Mouse (Mus musculus): ENCODE measurements around the gene Tfdp1. TPM values are rescaled to one million over a fixed set of nuclear protein-coding genes. Genes with fewer than 3 reads are reported as not detected.

Gene Tfdp1
- polyA plus RNA-seq, 1 experiment = not detected

- H3K4me3 ChIP-seq (ENCODE audit: insufficient read depth, low read depth, low read length) = no peak overlapping the region
- 82% methylated on average over 4 of the region's 4 CpGs for WGBS
- TF ChIP-seq POLR2A (IDR thresholded peaks at IDR 0.05; ENCODE audit: insufficient read depth, low read depth, low read length) = no peak
- no peak for TF ChIP-seq CTCF (IDR thresholded peaks at IDR 0.05; ENCODE audit: insufficient read depth, low read depth, low read length)
- peaks cover 14% of the 10 kb centered on the region for H3K4me1 ChIP-seq (ENCODE audit: control insufficient read depth, insufficient read depth, low read length)
- no peak overlapping the region for H3K27ac ChIP-seq (ENCODE audit: insufficient read depth, low read depth, low read length)
Measured at GRCm38 (mm10) chr8:13343134-13343533, 4.6 kb downstream of the Tfdp1 start.

- H3K4me3 ChIP-seq (ENCODE audit: insufficient read depth, low read depth, low read length) = no peak overlapping the region
- no peak overlapping the region for H3K27ac ChIP-seq (ENCODE audit: insufficient read depth, low read depth, low read length)
- WGBS = 89% methylated on average over 7 of the region's 7 CpGs
- TF ChIP-seq POLR2A (IDR thresholded peaks at IDR 0.05; ENCODE audit: insufficient read depth, low read depth, low read length) (no peak), CTCF (IDR thresholded peaks at IDR 0.05; ENCODE audit: insufficient read depth, low read depth, low read length) (no peak)
- H3K4me1 ChIP-seq (ENCODE audit: control insufficient read depth, insufficient read depth, low read length) = peaks cover 25% of the 10 kb centered on the region
Measured at GRCm38 (mm10) chr8:13350052-13350451, 11.5 kb downstream of the Tfdp1 start.

- Histone ChIP-seq H3K4me1 (ENCODE audit: control insufficient read depth, insufficient read depth, low read length) (peaks cover 35% of the 10 kb centered on the region), H3K4me3 (ENCODE audit: insufficient read depth, low read depth, low read length) (no peak overlapping the region), H3K27ac (ENCODE audit: insufficient read depth, low read depth, low read length) (no peak overlapping the region)
- TF ChIP-seq CTCF (IDR thresholded peaks at IDR 0.05; ENCODE audit: insufficient read depth, low read depth, low read length) (no peak), POLR2A (IDR thresholded peaks at IDR 0.05; ENCODE audit: insufficient read depth, low read depth, low read length) (no peak)
- 84% methylated on average over 5 of the region's 5 CpGs for WGBS
Measured at GRCm38 (mm10) chr8:13351593-13351992, 13.0 kb downstream of the Tfdp1 start.

GRCm38 (mm10) chr8:13352601-13353000 is 14.1 kb downstream of the Tfdp1 start:
- Histone ChIP-seq H3K4me3 (ENCODE audit: insufficient read depth, low read depth, low read length) (no peak overlapping the region), H3K27ac (ENCODE audit: insufficient read depth, low read depth, low read length) (no peak overlapping the region), H3K4me1 (ENCODE audit: control insufficient read depth, insufficient read depth, low read length) (peaks cover 35% of the 10 kb centered on the region)
- 76% methylated on average over 8 of the region's 8 CpGs for WGBS
- no peak for TF ChIP-seq POLR2A (IDR thresholded peaks at IDR 0.05; ENCODE audit: insufficient read depth, low read depth, low read length)
- TF ChIP-seq CTCF (IDR thresholded peaks at IDR 0.05; ENCODE audit: insufficient read depth, low read depth, low read length) = no peak

- H3K27ac ChIP-seq (ENCODE audit: insufficient read depth, low read depth, low read length) = no peak overlapping the region
- WGBS = 74% methylated on average over 9 of the region's 9 CpGs
- peaks cover 35% of the 10 kb centered on the region for H3K4me1 ChIP-seq (ENCODE audit: control insufficient read depth, insufficient read depth, low read length)
- no peak for TF ChIP-seq POLR2A (IDR thresholded peaks at IDR 0.05; ENCODE audit: insufficient read depth, low read depth, low read length)
- no peak for TF ChIP-seq CTCF (IDR thresholded peaks at IDR 0.05; ENCODE audit: insufficient read depth, low read depth, low read length)
- H3K4me3 ChIP-seq (ENCODE audit: insufficient read depth, low read depth, low read length) = no peak overlapping the region
Measured at GRCm38 (mm10) chr8:13353155-13353833, 14.7 kb downstream of the Tfdp1 start.

GRCm38 (mm10) chr8:13353883-13354282 is 15.3 kb downstream of the Tfdp1 start:
- Histone ChIP-seq H3K27ac (ENCODE audit: insufficient read depth, low read depth, low read length) (no peak overlapping the region), H3K4me3 (ENCODE audit: insufficient read depth, low read depth, low read length) (no peak overlapping the region), H3K4me1 (ENCODE audit: control insufficient read depth, insufficient read depth, low read length) (peaks cover 35% of the 10 kb centered on the region)
- TF ChIP-seq POLR2A (IDR thresholded peaks at IDR 0.05; ENCODE audit: insufficient read depth, low read depth, low read length) = no peak
- TF ChIP-seq CTCF (IDR thresholded peaks at IDR 0.05; ENCODE audit: insufficient read depth, low read depth, low read length) = no peak
- 85% methylated on average over 4 of the region's 4 CpGs for WGBS

GRCm38 (mm10) chr8:13356221-13356620 is 17.7 kb downstream of the Tfdp1 start:
- H3K27ac ChIP-seq (ENCODE audit: insufficient read depth, low read depth, low read length) = no peak overlapping the region
- WGBS = 79% methylated on average over 6 of the region's 6 CpGs
- H3K4me1 ChIP-seq (ENCODE audit: control insufficient read depth, insufficient read depth, low read length) = peaks cover 29% of the 10 kb centered on the region
- H3K4me3 ChIP-seq (ENCODE audit: insufficient read depth, low read depth, low read length) = no peak overlapping the region
- no peak for TF ChIP-seq CTCF (IDR thresholded peaks at IDR 0.05; ENCODE audit: insufficient read depth, low read depth, low read length)

GRCm38 (mm10) chr8:13356681-13357080 is 18.1 kb downstream of the Tfdp1 start:
- Histone ChIP-seq H3K4me1 (ENCODE audit: control insufficient read depth, insufficient read depth, low read length) (peaks cover 26% of the 10 kb centered on the region), H3K27ac (ENCODE audit: insufficient read depth, low read depth, low read length) (no peak overlapping the region), H3K4me3 (ENCODE audit: insufficient read depth, low read depth, low read length) (no peak overlapping the region)
- TF ChIP-seq CTCF (IDR thresholded peaks at IDR 0.05; ENCODE audit: insufficient read depth, low read depth, low read length) (no peak), POLR2A (IDR thresholded peaks at IDR 0.05; ENCODE audit: insufficient read depth, low read depth, low read length) (no peak)
- WGBS = 64% methylated on average over 10 of the region's 10 CpGs

GRCm38 (mm10) chr8:13360213-13360612 is 21.7 kb downstream of the Tfdp1 start:
- Histone ChIP-seq H3K4me1 (ENCODE audit: control insufficient read depth, insufficient read depth, low read length) (peaks cover 11% of the 10 kb centered on the region), H3K27ac (ENCODE audit: insufficient read depth, low read depth, low read length) (no peak overlapping the region), H3K4me3 (ENCODE audit: insufficient read depth, low read depth, low read length) (no peak overlapping the region)
- TF ChIP-seq POLR2A (IDR thresholded peaks at IDR 0.05; ENCODE audit: insufficient read depth, low read depth, low read length) = no peak
- no peak for TF ChIP-seq CTCF (IDR thresholded peaks at IDR 0.05; ENCODE audit: insufficient read depth, low read depth, low read length)
- 79% methylated on average over 7 of the region's 7 CpGs for WGBS
